Mouse (Mus musculus) embryo, embryonic 11.5 days (tissue): ENCODE measurements at regions not wholly inside any gene's neighbourhood (a gene's known extent, or its start where the extent isn't known, plus 50 kb on each side); places are given as distances from the start of the nearest gene placed in this dataset.

Experiments used
- DNase-seq: peaks from one replicate; pipeline ENCODE4 v3.0.0-alpha.2; 2012; ENCODE audit warnings: low read depth, low spot score

DNA sequence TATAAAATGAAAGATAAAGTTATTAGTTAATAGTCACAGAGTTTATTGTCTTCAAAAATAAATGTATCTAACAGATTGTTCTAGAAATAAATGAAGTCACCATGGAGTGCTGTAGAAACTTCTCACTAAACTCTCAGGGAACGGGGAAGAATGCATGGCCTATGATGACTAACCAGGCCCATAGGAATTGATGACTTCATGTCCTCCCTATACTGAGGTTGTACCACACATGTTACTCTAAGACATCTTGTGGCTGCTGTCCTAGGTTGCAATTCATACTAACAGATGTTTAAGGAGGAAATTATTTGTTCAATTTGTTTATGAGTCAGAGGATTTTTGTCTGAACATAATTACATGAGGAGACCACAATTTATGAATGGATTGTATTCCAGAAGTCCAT, 459.4 kb downstream of the Pros1 start:
- no peak for DNase-seq

DNA sequence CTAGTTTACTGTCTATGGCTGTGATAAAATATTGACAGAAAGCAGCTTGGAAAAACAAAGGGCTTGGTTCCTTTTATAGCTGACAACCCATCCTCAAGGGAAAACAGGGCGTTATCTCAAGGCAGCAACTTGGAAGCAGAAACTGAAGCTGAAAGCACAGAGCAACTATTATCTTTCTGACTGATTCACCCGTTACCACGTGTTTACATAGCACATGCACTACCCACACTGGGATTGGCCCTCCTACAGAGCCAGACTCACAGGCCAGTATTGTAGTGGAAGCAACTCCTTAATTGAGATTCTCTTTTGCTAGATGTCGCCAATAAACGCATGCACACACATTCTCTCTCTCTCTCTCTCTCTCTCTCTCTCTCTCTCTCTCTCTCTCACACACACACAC, 465.5 kb downstream of the Pros1 start:
- DNase-seq, result no peak

DNA sequence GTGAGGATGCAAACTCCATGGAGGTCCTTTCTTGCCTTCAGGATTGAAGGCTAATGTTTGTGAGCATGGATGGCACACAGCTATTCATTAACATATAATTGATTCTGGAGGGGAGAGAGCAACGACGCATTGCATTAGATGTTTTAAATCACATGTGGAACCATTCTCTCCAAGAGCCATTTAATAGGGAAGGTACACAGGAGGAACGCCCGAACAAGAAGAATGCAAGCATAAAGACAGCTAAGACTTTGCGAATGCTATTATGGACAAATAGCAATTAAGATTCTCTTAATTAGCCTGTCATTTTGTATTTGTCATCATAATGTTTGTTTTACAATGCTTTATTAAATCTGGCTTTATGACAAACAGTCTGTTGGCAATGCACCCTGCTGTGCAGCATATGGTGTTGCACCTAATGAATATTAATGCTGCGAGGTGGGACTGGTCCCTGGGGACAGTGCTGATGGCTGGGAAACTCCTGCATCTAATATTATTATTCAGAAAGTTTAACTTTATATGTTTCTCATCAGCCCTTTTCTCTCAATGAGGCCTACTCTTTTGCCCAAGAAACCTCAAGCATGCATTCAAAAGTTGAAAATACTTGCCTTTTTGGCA, 497.5 kb downstream of the Pros1 start:
- DNase-seq, result no peak

DNA sequence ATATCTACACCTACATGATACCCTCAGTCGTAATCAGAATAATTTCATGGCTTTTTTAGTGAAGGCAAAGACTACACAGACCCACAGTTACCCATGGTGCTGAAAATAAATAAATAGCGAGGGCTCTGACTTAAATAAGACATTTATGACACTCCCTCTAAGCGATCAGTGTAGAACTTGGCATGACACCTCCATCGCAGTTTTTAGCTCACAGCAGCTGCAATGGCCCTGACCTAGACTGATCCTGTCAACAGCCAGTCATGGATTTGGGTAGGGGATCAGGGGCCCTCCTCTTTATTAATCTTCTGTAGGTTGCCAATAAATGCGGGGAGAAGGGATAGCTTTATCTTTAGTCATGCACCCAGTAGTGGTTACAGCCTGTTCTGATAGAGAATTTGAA, 494.1 kb downstream of the Epha3 start:
- no peak for DNase-seq

DNA sequence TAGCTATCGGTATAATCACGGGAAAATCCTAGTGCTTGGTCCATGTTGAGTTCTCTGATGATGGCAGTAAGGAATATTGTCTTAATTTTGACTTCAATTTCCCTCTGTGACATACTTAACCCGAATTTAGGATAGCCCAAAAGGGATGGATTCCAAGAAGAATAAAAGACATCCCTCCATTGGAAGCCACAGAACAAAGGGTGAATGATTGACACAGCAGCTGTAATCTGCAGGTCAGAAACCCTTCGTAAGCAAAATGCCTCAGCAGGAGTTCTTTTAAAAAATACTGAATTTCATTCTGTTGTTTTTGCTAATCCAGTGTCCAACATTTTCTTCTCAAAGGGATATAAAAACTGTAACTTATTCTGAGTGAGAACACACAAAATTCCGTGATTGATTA, 492.7 kb downstream of the Epha3 start:
- DNase-seq, result no peak

DNA sequence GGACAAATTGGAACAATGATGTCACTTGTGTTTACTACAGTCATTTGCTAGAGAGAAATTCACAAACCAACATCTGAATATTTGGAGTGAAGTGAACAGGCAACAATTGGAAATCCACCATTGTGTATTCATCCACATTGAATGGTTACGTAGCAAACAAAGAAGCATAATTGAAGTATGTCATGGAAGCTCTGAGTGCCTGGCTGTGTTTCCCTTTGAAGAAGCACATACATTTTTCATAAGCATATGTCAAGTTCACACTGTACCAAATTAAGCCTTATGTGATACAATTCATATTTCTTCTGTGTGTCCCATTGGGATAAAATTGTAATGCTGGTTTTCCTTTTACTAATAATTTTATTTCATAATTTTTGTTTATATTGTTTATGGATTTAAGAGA, 459.0 kb downstream of the Epha3 start:
- no peak for DNase-seq

DNA sequence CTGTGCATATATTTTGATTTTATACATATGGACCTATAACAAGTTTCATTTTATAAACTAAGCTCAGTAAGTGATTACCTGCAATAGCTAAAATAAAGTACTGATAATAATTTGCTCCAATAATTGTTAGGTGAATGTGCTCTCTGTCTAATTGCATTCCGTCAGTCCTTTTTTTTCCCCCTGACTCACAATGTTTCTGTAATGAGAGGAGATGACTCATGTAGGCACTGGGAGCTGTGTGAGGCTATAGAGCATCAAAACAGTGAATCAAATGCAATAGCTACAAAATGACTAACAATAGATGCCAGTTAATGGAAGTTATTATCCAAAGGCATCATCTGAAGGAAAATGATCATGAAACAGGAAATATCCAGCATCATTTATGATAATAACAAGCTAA, 451.3 kb downstream of the Epha3 start:
- no peak for DNase-seq

DNA sequence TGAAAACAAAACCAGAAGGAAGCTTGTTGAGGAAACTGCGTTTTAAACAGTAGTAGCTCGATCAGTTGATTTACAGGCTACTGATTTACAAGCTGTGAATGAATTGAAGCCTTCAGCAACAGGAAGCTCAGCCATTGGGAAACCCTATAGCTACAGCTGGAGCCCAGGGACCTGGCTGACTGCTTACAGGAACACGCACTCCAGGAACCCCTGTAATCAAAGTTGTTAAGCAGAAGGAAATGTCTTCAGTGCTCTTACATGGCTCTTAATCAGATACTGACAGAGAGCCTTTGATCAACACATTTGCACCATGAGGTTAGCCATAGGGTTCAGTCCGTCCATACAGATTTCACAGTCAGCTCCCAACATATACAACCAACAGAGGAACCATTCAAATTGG, 411.7 kb downstream of the Epha3 start:
- DNase-seq, result peak; percentile 45

DNA sequence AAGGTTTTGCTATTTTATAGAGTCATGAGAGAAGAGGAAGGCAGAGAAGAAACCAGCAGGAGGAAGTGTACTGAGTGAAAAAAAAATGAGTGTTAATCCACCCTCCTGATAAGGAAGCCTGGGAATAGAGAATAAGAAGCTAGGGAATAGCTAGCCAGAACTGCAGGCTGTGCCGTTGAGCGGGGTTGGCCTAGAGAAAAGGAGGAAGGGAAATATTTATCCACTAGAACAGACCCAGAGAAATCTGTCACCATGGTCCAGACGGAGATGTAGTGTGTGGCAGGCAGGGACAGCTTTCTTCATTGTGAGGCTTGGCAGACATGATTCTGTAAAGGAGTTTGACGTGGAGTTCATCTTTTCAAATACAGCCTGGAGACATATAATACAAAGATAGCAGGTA, 397.4 kb downstream of the Epha3 start:
- no peak for DNase-seq

DNA sequence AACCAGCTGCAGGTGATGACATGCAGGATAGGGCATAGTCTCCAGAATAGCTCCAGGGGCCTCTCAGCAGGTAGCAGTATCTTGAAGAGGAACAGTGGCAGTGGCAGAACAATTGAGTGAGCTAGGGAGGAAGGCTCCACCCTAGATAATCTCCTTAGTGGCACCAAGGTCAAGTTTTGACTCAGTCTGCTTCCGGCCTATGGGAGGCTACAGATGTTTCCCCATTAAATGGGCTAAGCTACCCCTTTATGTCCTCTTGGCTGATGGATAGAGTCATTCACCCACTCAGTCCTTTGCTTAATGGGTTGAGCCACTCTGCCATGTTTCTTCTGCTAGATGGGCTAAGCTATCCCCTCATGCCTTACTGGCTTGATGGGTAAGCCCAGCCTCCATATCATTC, 395.1 kb downstream of the Epha3 start:
- DNase-seq, result no peak
